Mouse (Mus musculus) right cerebral cortex, adult 18-20 months (tissue): Measurements from ENCODE around the gene Gdf15.
A peak's percentile ranks its signal among the peaks of the same experiment; 100 is the strongest.

ENCODE experiments used
- DNase-seq: peaks from one replicate; pipeline ENCODE4 v3.0.0; 2022; ENCODE audit warnings: mixed read lengths

Gdf15 gene

DNA sequence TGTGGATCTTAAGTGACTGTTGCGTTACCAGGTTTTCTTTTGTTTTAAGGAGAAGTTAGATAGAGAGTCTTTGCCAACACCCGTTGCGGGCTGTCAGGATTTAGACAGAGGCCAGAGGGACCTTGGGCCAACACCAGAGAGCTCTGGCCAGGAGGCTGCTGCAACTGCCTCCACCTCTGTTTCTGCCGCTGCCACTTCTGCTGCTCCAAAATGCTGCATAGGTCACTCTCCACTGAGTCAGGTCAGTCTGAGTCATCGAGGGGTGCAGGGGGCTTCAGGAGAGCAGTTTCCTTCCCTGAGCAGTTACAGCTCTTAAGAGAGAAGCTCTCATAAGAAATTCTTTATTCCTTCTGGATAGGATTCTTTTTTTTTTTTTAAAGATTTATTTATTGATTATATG, 5.2 kb downstream of the Gdf15 start:
- DNase-seq, result no peak

DNA sequence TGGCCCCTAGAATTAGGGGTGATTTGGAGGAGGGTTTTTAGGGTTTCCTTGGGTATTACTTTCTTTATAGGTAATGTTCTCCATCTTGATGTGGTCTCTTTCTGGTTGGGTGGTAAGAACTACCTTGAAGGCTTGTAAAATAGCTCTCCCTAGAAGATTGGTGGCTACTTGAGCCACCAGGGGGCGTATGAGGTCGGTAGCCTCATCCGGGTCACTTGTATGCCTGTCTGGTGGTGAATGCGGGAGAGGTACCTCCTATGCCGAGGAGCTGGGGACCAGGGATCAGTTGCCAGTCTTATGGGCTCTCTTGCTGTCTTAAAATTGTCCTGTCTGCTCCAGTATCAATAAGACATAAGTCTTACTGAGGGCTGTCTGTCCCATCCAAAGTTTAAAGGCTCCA, 7.2 kb downstream of the Gdf15 start:
- DNase-seq, result no peak

DNA sequence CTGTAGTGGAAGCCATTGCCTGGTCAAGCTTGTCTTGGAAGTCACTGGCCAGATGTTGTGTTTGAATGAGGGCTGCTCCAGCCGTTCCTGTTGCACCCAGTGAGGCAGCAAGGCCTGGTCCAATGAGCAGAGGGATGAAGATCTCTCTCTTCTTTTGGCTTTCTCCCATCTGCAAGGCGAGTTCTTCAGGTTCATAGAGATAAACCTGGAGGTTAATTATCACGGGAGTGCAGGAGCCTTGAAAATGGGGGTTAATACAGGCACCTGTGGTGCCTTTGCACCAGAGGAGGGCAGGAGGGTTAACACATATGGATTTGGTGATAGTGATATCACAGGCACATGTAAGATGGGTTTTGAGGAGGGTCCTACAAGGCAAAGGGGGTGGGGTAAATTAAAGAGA, 10.0 kb downstream of the Gdf15 start:
- DNase-seq, result no peak

DNA sequence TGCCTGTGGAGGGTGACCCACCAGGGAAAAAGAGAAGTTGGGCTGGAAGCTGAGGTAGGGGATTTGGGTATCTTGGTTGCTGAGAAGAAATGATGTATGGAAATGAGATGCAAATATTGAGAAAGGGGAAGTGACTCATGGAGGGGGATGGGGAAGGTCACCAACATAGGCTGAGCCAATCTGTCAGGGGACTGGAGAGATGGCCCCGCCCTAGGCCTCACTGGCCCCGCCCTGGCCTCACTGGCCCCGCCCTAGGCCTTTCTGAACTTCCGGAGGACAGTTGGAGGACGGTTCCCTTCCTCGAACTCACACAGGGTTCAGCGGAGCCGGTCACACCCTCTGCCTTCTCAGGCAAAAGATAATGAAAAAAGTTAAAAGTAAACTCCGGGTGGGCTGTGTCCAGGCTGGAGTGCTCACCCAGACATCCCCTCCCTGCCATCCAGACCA, 13.3 kb downstream of the Gdf15 start:
- no peak for DNase-seq

DNA sequence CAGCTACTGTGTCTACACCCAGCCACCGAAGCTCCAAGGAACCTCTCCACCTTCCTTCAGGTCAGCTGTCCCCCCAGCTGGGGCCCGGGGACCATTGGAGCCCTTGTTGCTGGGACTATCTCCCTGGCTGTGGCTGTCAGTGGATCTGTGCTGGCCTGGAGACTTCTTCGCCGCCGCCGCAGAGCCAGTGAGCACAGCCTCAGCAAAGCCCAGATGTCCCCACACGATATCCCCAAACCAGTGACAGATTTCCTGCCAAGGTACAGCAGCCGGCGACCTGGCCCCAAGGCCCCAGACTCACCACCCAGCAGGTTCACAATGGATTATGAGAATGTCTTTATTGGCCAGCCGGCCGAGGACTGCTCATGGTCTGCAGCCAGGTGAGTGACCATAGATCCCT, 14.3 kb downstream of the Gdf15 start:
- no peak for DNase-seq

DNA sequence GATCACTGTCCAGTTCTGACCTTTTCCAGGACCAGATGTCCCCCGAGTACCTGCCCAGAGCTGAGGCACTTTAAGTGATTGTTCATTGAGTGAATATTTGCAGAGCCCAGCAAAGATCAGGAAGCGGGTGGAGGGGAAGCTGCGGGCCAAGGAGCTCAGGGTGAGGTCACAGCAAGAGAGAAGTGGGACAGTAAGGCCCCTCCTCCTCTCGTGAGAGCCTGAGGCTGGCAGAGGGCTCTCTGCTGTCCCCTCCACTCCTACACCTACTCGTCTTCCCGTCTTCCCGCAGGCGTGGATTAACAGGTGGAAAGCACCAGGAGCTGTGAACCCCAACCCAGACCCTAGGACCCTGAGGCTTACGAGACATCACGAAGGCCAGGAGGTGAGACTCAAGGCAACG, 15.6 kb downstream of the Gdf15 start:
- no peak for DNase-seq

DNA sequence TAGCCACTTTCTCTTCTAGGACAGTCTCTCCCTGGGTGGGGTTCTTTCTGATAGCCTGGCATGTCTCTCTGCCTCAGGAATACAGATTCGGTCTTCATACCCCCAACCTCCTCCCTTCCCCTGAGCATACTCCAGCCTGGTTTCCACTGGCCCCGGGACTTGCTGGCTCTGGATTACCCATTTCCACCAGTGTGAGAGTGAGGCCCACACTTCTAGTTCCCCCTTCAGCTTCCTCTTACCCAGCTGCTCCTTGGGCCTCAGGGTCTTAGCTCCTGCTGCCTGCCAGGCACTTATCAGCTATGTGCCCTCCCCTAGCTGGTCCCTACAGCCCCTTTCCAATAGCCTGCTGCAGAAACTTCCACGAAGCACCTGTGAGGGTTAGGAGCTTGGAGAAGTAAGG, 16.4 kb downstream of the Gdf15 start, which contains the start of gene Lrrc25:
Gene Lrrc25 (plus strand): TSS at position 262 of the 400 bp plus-strand sequence.
- DNase-seq, result no peak

DNA sequence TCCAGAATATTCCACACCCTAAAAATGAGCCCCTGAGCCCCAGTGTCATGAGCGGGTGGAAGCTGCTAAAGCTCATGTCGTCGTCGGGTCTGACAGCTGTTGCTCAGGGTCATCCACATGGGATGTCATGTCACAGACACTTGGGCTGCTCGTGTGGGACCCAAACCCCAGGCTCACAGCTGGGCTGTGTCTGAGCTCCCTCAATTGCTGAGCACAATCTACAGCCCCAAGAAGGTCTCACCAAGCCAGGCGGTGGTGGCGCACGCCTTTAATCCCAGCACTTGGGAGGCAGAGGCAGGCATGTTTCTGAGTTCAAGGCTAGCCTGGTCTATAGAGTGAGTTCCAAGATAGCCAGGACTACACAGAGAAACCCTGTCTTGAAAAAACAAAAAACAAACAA, 17.0 kb downstream of the Gdf15 start:
- DNase-seq, result no peak

DNA sequence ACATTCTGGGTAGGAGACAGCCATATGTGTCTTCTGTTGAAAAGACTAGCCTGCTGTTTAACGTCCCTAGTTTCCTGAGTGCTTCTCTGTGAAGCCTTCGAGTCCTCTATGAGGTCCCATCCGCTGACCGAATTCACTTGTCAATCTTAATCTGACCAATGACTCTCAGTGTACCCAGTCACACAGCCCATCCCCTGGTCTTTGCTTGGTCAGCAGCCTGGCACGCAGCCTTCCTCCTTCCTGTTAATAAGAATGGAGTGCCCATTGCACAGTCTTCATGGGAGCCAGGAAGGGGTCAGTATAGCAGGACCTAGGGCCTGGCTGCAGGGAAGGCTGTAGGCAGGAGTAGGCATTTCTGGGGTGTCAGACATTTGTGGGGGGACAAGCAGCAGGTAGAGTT, 17.8 kb downstream of the Gdf15 start:
- DNase-seq, result no peak

DNA sequence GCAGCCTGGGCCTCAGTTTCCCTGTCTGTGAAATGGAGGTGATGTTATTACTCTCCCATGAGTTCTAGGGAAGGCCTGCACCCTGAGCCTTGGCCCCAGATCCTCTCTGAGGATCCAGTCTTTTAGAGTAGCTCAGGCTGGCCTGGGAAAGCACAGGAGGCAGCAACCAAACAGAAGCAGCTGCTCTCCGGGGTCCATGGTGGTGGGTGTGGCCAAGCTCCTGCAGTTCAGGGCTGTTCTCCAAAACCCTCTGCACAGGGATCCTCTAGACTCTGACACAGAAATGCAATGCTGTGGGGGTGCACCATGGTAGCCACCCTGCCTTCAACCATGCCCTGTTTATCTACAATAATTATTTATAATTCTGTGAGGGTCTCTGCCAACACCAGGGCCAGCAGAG, 18.5 kb downstream of the Gdf15 start:
- no peak for DNase-seq

DNA sequence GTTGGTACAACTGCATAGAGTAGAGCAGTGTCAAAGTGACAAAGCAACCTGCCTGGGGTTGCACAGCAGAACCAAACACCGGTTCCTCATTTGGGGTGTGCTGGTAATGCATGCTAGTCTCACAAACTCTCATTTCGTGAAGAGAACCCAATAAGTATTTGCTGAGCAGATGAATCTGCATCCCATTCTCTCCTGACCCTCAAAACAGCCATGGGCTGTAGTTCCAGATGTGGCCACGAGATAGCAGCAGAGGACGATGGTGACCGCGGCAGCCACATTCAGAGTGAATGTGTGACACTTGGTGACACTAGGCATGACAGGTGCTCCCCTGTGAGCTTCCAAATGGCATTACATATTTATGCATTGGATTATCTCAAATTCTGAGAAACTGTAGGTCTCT, 20.4 kb downstream of the Gdf15 start:
- DNase-seq, result peak; percentile 82

DNA sequence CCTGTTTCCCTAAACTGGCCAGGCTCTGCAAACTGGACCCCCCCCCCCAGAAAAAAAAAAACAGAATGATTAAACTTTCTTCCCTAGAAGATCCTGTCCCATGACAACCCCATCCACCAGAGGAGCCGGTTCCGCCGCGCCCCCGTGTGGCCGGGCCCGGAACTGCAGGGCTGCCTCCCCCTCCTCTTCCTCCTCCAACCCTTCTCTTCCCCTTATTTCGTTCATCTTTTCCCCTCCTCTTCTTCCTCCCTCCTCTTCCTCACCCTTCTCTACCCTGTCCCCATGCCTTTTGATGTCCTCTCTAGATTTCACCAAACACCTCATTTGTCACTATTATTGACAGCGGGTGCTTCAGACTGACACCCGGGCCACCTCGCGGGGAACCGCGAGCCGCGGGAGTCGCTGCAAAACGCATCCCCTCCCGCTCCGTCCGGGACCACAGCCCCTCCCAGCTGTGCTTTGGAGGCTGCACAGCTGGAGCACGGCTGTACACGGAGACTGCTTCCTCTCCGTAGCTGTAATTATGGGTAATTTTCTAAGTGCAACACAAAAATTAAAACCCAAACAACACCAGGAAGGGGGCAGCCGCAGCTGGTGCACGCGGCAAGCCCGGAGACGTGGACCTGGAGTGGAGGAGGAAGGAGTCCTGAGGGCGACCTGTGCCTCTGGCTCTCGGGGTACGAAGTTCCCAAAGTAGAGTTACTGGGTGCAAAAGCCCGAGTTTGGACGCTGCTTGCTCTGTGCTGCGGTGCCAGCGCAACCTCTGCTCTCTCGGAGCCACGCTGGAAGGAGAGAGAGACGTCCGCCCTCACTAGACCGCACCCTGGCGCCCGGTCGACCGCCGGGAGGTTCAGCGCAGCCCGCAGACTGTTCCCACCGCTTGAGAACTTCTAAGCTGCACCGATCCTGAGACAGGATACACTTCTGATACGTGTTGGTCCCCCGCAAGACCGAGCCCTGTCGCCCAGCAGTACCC, 21.2 kb downstream of the Gdf15 start:
- DNase-seq, result no peak

DNA sequence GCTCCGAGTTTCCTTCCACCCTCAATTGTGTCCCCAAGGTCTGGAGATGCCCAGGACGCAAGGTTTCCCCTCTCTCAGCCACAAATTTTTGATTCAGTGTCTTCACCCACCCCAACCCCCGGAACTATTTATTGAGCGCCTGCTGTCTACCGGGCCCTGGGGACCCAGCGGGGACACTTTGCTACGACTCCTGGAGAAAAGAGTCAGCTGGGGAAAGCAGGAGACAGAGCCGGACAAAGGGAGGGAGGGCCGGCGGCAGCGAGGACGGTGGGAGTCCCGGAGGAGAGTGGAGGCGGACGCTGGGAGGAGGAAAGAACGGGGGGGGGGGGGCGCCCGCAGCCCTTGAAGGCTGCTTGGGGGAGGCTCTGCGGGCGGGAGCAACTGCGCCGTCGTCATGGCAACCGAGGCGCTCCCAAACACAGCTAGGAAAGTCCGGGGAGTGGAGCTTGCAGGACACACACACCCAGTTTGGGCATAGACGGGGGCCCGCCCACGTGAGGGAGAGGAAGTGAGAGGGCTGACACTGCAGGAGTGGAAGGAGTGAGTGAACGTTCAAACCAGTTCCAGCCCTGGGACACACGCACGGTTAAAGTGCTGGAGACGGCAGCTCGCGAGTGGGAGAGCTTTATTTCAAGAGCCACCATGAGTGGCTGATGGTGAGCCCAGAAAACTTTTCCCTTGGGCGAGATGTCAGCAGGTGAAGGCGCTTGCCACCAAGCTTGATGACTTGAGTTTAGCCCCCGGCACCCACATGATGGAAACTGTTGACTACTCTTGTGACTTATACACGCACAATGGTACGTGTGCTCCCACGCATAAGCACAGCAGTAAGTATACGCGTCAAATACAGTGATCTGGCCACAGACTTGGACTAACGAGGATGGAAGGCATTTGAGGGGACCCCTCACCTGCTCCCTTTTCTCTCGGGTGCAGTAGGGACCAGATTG, 22.1 kb downstream of the Gdf15 start:
- DNase-seq, result peak; percentile 93

DNA sequence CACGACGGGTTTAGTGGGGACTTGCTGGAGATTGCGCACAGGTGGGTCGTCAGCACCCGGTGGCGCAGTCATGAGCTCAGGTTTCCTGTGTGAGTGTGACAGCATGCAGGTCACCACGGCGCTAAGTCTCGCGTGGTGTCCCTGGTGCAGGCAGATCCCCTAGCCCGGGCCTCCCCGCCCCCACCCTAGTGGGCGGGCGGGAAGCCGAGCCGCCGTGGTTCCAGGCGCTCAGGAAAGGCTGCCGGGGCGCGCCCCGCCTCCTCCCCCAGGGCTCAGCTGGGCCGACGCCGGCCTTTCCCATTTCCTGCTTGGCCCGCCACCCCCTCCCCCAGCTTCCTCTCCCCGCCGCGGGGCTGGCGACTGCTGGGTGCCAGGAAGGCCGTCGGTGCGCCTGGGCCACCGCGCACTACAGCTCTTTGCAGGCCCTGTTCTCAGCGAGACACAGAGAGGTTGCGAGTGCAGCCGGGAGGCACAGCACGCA, 22.8 kb downstream of the Gdf15 start:
- peak; percentile 72 for DNase-seq

DNA sequence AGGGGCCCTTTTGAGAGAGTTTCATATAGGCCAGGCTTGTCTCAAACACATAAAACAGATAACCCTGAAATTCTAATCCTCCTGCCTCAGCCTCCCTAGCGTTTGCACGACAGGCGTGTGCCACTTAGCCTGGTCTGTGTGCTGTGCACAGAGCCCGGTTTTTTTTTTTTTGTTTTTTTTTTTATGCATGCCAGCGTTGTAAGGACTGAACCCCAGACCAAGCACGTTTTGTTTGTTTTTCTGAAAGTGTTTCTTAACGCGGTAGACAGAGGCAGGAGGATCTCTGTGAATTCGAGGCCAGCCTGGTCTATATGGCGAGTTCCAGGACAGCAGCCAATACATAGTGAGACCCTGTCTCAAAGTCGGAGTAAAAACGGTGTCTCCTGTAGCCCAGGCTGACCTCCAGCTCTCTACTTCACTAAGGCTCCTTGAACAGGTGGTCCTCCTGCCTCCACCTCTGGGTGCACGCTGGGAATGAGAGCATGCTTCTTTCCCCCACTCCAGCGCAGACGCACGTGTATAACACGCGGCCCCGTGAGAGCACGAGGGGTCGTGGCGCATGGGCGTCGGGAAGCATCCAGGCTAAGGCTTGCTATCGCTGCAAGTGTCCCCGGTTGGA, 23.4 kb downstream of the Gdf15 start, which contains the start of gene Ssbp4:
Gene Ssbp4 (minus strand): TSS at position 124 of the 619 bp plus-strand sequence.
- DNase-seq, result no peak

DNA sequence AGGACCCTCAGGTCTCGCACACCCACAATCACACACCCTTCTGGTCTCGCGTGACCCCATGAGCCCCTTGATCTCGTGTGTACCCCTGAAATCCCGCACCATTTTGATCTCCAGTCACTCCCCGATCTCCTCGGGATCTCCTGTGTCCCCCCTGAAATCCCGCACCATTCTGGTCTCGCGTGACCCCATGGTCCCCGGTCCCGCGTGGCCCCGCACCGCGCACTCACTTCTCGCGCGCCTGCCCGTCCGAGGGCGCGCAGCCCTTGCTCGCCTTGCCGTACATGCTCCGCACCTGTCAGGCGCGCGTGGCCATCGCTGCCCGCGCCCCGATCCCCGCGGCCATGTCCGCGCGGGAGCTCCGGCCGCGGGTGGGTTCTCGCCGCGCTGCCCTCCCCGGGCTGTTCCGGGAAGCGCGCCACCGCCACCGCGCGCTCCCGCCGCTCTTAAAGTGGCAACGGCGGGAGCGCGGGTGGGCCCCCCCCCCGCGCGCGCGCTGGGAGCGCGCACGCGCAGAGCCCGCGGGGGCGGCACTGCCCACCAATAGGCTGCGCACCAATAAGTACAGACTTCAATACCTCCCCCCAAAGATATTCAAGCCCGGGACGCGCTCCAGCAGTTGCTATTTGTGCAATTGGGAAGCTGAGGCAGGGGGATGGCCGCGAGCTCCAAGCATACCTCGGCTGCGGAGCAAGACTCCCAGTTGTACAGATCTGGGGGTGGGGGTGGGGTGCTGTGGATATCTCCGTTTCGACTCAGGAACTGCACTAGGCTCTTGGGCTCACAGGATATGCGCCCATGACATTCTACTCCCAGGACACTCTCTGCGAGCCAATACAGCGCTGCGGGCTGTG, 24.1 kb downstream of the Gdf15 start:
- no peak for DNase-seq

DNA sequence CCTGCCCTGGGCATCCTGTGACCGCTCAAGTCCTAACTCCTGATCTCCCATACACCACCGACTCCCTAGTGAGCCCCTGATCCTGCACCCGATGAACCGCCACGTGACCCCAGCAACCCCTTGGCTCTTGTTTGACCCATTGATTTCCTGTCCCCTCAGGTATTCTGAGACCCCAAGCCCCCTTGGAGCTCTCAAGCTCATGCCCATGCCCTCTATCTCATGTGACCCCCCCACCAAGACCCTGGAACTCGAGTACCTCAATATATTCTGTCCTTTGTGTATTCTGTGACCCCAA, 24.7 kb downstream of the Gdf15 start:
- no peak for DNase-seq

DNA sequence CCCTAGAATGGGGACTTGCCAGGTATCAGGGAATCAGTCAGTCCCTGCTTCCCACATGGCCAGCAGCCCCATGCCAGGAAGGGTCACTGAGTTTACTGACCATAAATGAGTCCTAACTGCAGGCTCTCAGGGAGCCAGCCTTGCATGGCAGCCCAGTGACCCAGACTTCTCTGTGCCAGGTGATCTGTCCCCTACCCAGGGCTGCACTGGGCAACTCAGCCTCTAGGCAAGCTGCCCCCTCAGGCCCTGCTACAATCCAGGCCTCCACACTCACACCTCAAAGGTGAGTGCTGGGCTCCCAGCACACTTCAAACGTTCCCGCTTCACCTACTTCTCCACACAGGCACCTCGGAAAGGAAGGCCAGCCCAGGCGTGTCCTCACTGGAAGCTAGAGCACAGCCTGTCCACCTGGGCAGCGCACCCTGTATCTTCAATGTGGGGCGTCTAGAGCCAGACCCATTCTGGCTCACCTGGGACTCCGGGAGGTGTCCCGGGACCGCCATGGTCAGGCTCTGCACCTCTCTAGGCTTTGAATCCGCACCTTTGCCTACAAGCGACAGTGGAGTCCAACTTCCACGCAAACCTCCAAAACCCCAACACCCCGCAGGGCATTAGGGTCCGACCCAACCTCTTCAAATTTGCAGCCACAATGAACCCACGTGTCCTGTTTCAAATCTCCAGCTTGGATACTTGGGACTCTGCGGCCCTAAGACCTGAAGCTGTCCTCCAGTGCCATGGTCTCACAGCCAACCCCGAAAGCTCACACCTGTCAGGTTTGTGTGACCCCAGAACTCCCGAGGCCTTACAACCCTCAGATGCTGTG, 25.3 kb downstream of the Gdf15 start:
- DNase-seq, result no peak

DNA sequence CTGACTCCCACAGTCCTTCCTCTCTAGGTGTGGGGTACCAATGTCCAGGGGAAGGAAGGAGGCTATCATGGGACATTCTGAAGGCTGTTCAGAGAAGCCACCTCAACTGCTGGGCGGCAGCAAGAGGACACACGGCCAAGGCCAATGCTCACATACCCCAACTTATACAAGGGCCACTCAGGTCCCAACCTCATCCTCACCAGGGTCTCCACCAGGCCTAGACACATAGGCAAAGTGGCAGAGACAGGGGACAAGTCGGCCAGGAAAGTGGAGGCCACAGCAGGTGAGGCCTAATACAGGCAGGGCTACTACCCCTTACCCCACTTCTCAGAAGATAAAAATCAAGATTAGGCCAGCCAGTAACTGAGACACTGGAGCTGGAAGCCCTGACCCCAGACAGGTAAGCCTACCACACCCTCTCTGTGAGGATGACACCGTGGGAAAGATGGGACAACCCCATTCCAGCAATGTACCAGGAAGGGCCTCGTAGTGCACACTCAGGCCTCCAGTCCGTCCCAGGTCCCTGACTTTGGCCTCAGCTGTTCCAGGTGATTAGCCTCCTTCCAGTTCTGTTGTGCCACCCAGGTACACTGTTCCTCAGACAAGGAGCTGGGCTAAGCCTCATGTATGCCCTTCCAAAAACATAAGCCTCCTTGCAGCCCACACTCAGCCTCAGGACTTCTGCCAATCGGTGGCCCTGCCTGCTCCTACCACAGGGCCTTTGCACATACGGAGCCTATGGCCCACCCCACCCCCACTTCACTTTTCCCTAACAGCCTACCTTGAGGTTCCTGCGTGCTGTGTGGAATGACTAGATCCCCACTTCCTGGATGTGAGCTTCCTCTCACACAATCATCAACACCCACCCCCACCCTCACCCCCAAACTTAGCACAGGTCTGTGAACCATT, 26.1 kb downstream of the Gdf15 start:
- DNase-seq, result no peak

DNA sequence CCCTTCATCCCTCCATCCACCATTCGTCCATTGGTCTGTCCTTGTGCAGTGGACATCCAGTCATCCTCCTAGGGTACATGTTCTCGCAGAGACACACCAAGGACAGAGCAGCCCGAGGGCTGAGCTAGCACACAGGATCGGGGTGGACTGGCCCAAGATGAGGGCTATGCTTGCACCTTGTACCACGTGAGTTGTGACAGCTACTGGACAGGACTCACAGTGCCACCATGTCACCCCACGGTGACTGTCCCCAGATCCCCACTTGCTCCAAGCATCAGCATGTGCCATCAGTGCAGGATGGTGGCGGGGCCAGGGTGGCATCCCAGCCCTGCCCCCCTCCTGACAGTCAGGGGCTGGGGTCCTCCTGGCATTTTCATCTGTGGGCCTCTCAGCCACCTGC, 27.7 kb downstream of the Gdf15 start:
- no peak for DNase-seq
